Mouse (Mus musculus): ENCODE results near the gene Enthd1. TPM values are rescaled to one million over a fixed set of nuclear protein-coding genes. Genes with fewer than 3 reads are reported as not detected.

Enthd1 gene
- polyA plus RNA-seq, 1 experiment, result not detected

- no peak overlapping the region for H3K4me3 ChIP-seq (ENCODE audit: insufficient read depth, low read depth, low read length)
- no peak overlapping the region for H3K27ac ChIP-seq (ENCODE audit: insufficient read depth, low read depth, low read length)
- H3K4me1 ChIP-seq (ENCODE audit: control insufficient read depth, insufficient read depth, low read length), result peaks cover 15% of the 10 kb centered on the region
- TF ChIP-seq CTCF (IDR thresholded peaks at IDR 0.05; ENCODE audit: insufficient read depth, low read depth, low read length), result no peak
- no peak for TF ChIP-seq POLR2A (IDR thresholded peaks at IDR 0.05; ENCODE audit: insufficient read depth, low read depth, low read length)
- WGBS, result 91% methylated on average over 3 of the region's 3 CpGs
Measured at GRCm38 (mm10) chr15:80457984-80458383, 107.0 kb downstream of the Enthd1 start.

- Histone ChIP-seq H3K4me3 (ENCODE audit: insufficient read depth, low read depth, low read length) (no peak overlapping the region), H3K27ac (ENCODE audit: insufficient read depth, low read depth, low read length) (no peak overlapping the region), H3K4me1 (ENCODE audit: control insufficient read depth, insufficient read depth, low read length) (peaks cover 3% of the 10 kb centered on the region)
- no peak for TF ChIP-seq CTCF (IDR thresholded peaks at IDR 0.05; ENCODE audit: insufficient read depth, low read depth, low read length)
- no peak for TF ChIP-seq POLR2A (IDR thresholded peaks at IDR 0.05; ENCODE audit: insufficient read depth, low read depth, low read length)
- WGBS, result 78% methylated on average over 6 of the region's 6 CpGs
Measured at GRCm38 (mm10) chr15:80454486-80454885, 110.5 kb downstream of the Enthd1 start.

GRCm38 (mm10) chr15:80452425-80452824 is 112.5 kb downstream of the Enthd1 start:
- Histone ChIP-seq H3K27ac (ENCODE audit: insufficient read depth, low read depth, low read length) (no peak overlapping the region), H3K4me1 (ENCODE audit: control insufficient read depth, insufficient read depth, low read length) (no peaks in the 10 kb centered on the region; the same call in 1 of the 2 replicates), H3K4me3 (ENCODE audit: insufficient read depth, low read depth, low read length) (no peak overlapping the region)
- 77% methylated on average over 16 of the region's 16 CpGs for WGBS
- no peak for TF ChIP-seq CTCF (IDR thresholded peaks at IDR 0.05; ENCODE audit: insufficient read depth, low read depth, low read length)
- TF ChIP-seq POLR2A (IDR thresholded peaks at IDR 0.05; ENCODE audit: insufficient read depth, low read depth, low read length), result no peak

GRCm38 (mm10) chr15:80445956-80446687 is 118.8 kb downstream of the Enthd1 start:
- no peak overlapping the region for H3K27ac ChIP-seq (ENCODE audit: insufficient read depth, low read depth, low read length)
- WGBS, result 83% methylated on average over 15 of the region's 15 CpGs
- no peaks in the 10 kb centered on the region for H3K4me1 ChIP-seq (ENCODE audit: control insufficient read depth, insufficient read depth, low read length)
- no peak for TF ChIP-seq CTCF (IDR thresholded peaks at IDR 0.05; ENCODE audit: insufficient read depth, low read depth, low read length)
- H3K4me3 ChIP-seq (ENCODE audit: insufficient read depth, low read depth, low read length), result no peak overlapping the region

- WGBS, result 96% methylated on average over 6 of the region's 6 CpGs
- TF ChIP-seq POLR2A (IDR thresholded peaks at IDR 0.05; ENCODE audit: insufficient read depth, low read depth, low read length), result no peak
- no peak for TF ChIP-seq CTCF (IDR thresholded peaks at IDR 0.05; ENCODE audit: insufficient read depth, low read depth, low read length)
- Histone ChIP-seq H3K4me3 (ENCODE audit: insufficient read depth, low read depth, low read length) (no peak overlapping the region), H3K27ac (ENCODE audit: insufficient read depth, low read depth, low read length) (no peak overlapping the region), H3K4me1 (ENCODE audit: control insufficient read depth, insufficient read depth, low read length) (peaks cover 16% of the 10 kb centered on the region)
Measured at GRCm38 (mm10) chr15:80440195-80440594, 124.8 kb downstream of the Enthd1 start.

- 58% methylated on average over 9 of the region's 9 CpGs for WGBS
- Histone ChIP-seq H3K4me1 (ENCODE audit: control insufficient read depth, insufficient read depth, low read length) (peaks cover 16% of the 10 kb centered on the region), H3K4me3 (ENCODE audit: insufficient read depth, low read depth, low read length) (no peak overlapping the region), H3K27ac (ENCODE audit: insufficient read depth, low read depth, low read length) (no peak overlapping the region)
- TF ChIP-seq POLR2A (IDR thresholded peaks at IDR 0.05; ENCODE audit: insufficient read depth, low read depth, low read length), result no peak
- TF ChIP-seq CTCF (IDR thresholded peaks at IDR 0.05; ENCODE audit: insufficient read depth, low read depth, low read length), result no peak
Measured at GRCm38 (mm10) chr15:80438423-80438822, 126.5 kb downstream of the Enthd1 start.

GRCm38 (mm10) chr15:80437996-80438395 is 127.0 kb downstream of the Enthd1 start:
- WGBS, result 68% methylated on average over 9 of the region's 9 CpGs
- H3K4me1 ChIP-seq (ENCODE audit: control insufficient read depth, insufficient read depth, low read length), result peaks cover 16% of the 10 kb centered on the region
- no peak overlapping the region for H3K4me3 ChIP-seq (ENCODE audit: insufficient read depth, low read depth, low read length)
- TF ChIP-seq CTCF (IDR thresholded peaks at IDR 0.05; ENCODE audit: insufficient read depth, low read depth, low read length) (no peak), POLR2A (IDR thresholded peaks at IDR 0.05; ENCODE audit: insufficient read depth, low read depth, low read length) (no peak)
- H3K27ac ChIP-seq (ENCODE audit: insufficient read depth, low read depth, low read length), result no peak overlapping the region

GRCm38 (mm10) chr15:80436961-80437360 is 128.0 kb downstream of the Enthd1 start:
- 52% methylated on average over 5 of the region's 5 CpGs for WGBS
- H3K4me3 ChIP-seq (ENCODE audit: insufficient read depth, low read depth, low read length), result no peak overlapping the region
- H3K27ac ChIP-seq (ENCODE audit: insufficient read depth, low read depth, low read length), result no peak overlapping the region
- peaks cover 20% of the 10 kb centered on the region for H3K4me1 ChIP-seq (ENCODE audit: control insufficient read depth, insufficient read depth, low read length)
- TF ChIP-seq CTCF (IDR thresholded peaks at IDR 0.05; ENCODE audit: insufficient read depth, low read depth, low read length) (no peak), POLR2A (IDR thresholded peaks at IDR 0.05; ENCODE audit: insufficient read depth, low read depth, low read length) (no peak)

- WGBS, result 41% methylated on average over 11 of the region's 11 CpGs
- H3K4me3 ChIP-seq (ENCODE audit: insufficient read depth, low read depth, low read length), result no peak overlapping the region; the same call in 1 of the 2 replicates
Measured at GRCm38 (mm10) chr15:80430324-80430723, 134.6 kb downstream of the Enthd1 start.

More at GRCm38 (mm10) chr15:80430324-80430723, 134.6 kb downstream of the Enthd1 start:
- Histone ChIP-seq H3K4me1 (ENCODE audit: control insufficient read depth, insufficient read depth, low read length) (0 out of 2 replicates have a peak, but pooled peaks cover 4% of the 10 kb centered on the region), H3K27ac (ENCODE audit: insufficient read depth, low read depth, low read length) (no peak overlapping the region)
- TF ChIP-seq POLR2A (IDR thresholded peaks at IDR 0.05; ENCODE audit: insufficient read depth, low read depth, low read length) (no peak), CTCF (IDR thresholded peaks at IDR 0.05; ENCODE audit: insufficient read depth, low read depth, low read length) (no peak)
